Mouse (Mus musculus) embryonic facial prominence, embryonic 14.5 days (tissue): Measurements from ENCODE around the gene Tnfrsf25. TPM values are rescaled to one million over a fixed set of nuclear protein-coding genes. Genes with fewer than 3 reads are reported as not detected.

ENCODE experiments used
- ATAC-seq: fragments of 200-750 bp; cut with Nextera tagmentation; 2 replicates; pipeline ENCODE4 v1.8.0; 2017; ENCODE audit warnings: low read depth, moderate number of reproducible peaks, moderate TSS enrichment
- DNase-seq: peaks from one replicate; pipeline ENCODE4 v3.0.0-alpha.2; 2015; ENCODE audit warnings: low spot score
- H3K27ac ChIP-seq: fragments of 300-500 bp; sonication (generic); replicated peaks from 2 replicates; pipeline ENCODE4 v1.5.1; 2014; ENCODE audit warnings: low read depth, mild to moderate bottlenecking, low read length, moderate library complexity
- H3K27me3 ChIP-seq: fragments of 300-500 bp; sonication (generic); replicated peaks from 2 replicates; pipeline ENCODE4 v1.6.1; 2014; ENCODE audit warnings: low read length; ENCODE audit not compliant: control insufficient read depth, insufficient read depth
- H3K36me3 ChIP-seq: fragments of 300-500 bp; sonication (generic); 2 replicates; pipeline ENCODE4 v1.6.1; 2014; ENCODE audit warnings: low read length, mixed read lengths; ENCODE audit not compliant: control insufficient read depth, insufficient read depth
- H3K4me1 ChIP-seq: fragments of 300-500 bp; sonication (generic); 2 replicates; pipeline ENCODE4 v1.6.1; 2014; ENCODE audit warnings: antibody characterized with exemption, low read length; ENCODE audit not compliant: control insufficient read depth, insufficient read depth
- H3K4me2 ChIP-seq: fragments of 300-500 bp; sonication (generic); 2 replicates; pipeline ENCODE4 v1.6.1; 2014; ENCODE audit warnings: low read depth, mild to moderate bottlenecking, low read length, moderate library complexity, mixed read lengths
- H3K4me3 ChIP-seq: fragments of 300-500 bp; sonication (generic); 2 replicates; pipeline ENCODE4 v1.5.1; 2014; ENCODE audit warnings: low read depth, mild to moderate bottlenecking, low read length
- H3K9ac ChIP-seq: fragments of 300-500 bp; sonication (generic); 2 replicates; pipeline ENCODE4 v1.6.1; 2014; ENCODE audit warnings: low read depth, mild to moderate bottlenecking, low read length, moderate library complexity, mixed read lengths
- H3K9me3 ChIP-seq: fragments of 300-500 bp; sonication (generic); 2 replicates; pipeline ENCODE4 v1.6.1; 2016; ENCODE audit warnings: low read length; ENCODE audit not compliant: control insufficient read depth
- WGBS: fragments of 180-500 bp; shearing (Covaris S2); extraction: QIAGEN DNeasy Blood & Tissue Kit; methylation state at CpG from one replicate; pipeline ENCODE4 v1.1.7; 2014; 5-methylcytosine and 5-hydroxymethylcytosine counted together
- polyA plus RNA-seq: library from polyadenylated mRNA; unstranded; fragments of >200 nt; fragmentation: Nextera tagmentation; extraction: Ambion mirVana; gene quantifications from 2 replicates; pipeline ENCODE4 v1.2.1, GENCODE M21; 2014

The Tnfrsf25 gene
- polyA plus RNA-seq, 1 experiment from 2014 or later = 0.65 TPM

GRCm38 (mm10) chr4:152074548-152074947 lies 41.2 kb upstream of the Tnfrsf25 start:
- Histone ChIP-seq H3K4me1 (peaks cover 9% of the 10 kb centered on the region; the same call in 1 of the 2 replicates), H3K36me3 (no peaks in the 10 kb centered on the region), H3K4me3 (no peak overlapping the region), H3K9ac (no peak overlapping the region), H3K27me3 (no peaks in the 10 kb centered on the region), H3K9me3 (no peaks in the 10 kb centered on the region), H3K27ac (no peak overlapping the region), H3K4me2 (no peak overlapping the region)
- WGBS = 84% methylated on average over 9 of the region's 9 CpGs
- ATAC-seq (no peak), DNase-seq (no peak)

GRCm38 (mm10) chr4:152077191-152077590 lies 38.5 kb upstream of the Tnfrsf25 start:
- peaks cover 9% of the 10 kb centered on the region; the same call in 1 of the 2 replicates for H3K4me1 ChIP-seq
- WGBS = 93% methylated on average over 9 of the region's 9 CpGs
- no peak overlapping the region for H3K27ac ChIP-seq
- no peak overlapping the region for H3K4me2 ChIP-seq
- no peaks in the 10 kb centered on the region for H3K9me3 ChIP-seq
- no peaks in the 10 kb centered on the region for H3K36me3 ChIP-seq
- H3K4me3 ChIP-seq = no peak overlapping the region
- H3K27me3 ChIP-seq = no peaks in the 10 kb centered on the region
- DNase-seq (no peak), ATAC-seq (no peak)
- H3K9ac ChIP-seq = no peak overlapping the region

GRCm38 (mm10) chr4:152078105-152078530 lies 37.6 kb upstream of the Tnfrsf25 start:
- Histone ChIP-seq H3K36me3 (no peaks in the 10 kb centered on the region), H3K9me3 (no peaks in the 10 kb centered on the region), H3K4me3 (no peak overlapping the region), H3K27me3 (no peaks in the 10 kb centered on the region), H3K4me1 (peaks cover 6% of the 10 kb centered on the region; the same call in 1 of the 2 replicates), H3K4me2 (no peak overlapping the region), H3K27ac (no peak overlapping the region), H3K9ac (no peak overlapping the region)
- no peak for ATAC-seq
- 91% methylated on average over 10 of the region's 10 CpGs for WGBS
- DNase-seq = no peak

- Histone ChIP-seq H3K27me3 (no peaks in the 10 kb centered on the region), H3K27ac (no peak overlapping the region), H3K9ac (no peak overlapping the region), H3K4me1 (no peaks in the 10 kb centered on the region), H3K9me3 (no peaks in the 10 kb centered on the region), H3K36me3 (no peaks in the 10 kb centered on the region), H3K4me3 (no peak overlapping the region), H3K4me2 (no peak overlapping the region)
- WGBS = 83% methylated on average over 3 of the region's 3 CpGs
- no peak for DNase-seq
- no peak for ATAC-seq
These were observed 36.5 kb upstream of the Tnfrsf25 start for GRCm38 (mm10) chr4:152079261-152079660.

DNA sequence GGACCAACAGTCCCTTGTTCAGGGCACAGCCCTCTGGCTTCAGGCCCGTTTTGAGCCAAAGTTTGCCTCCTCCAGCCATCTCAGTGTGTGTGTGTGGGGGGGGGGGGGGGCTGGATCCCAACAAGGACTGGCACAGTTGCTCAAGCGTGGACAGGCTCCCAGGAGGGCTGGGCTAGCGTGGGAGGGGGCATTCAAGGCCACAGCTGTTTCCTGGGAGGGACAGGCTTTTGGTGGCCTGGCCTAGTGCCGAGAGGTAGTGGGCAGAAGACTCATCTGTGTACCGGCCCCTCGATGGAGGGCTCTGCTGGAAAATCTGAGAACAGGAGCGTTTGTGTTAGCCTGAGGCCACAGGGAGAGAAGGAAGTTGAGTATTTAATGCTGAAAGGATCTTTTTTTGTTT lies 35.8 kb upstream of the Tnfrsf25 start:
- no peak overlapping the region for H3K4me3 ChIP-seq
- H3K9me3 ChIP-seq = no peaks in the 10 kb centered on the region
- no peak overlapping the region for H3K27ac ChIP-seq
- ATAC-seq (no peak), DNase-seq (no peak)
- no peak overlapping the region for H3K4me2 ChIP-seq
- no peaks in the 10 kb centered on the region for H3K27me3 ChIP-seq
- no peaks in the 10 kb centered on the region for H3K4me1 ChIP-seq
- WGBS = 43% methylated on average over 7 of the region's 7 CpGs
- H3K36me3 ChIP-seq = no peaks in the 10 kb centered on the region
- no peak overlapping the region for H3K9ac ChIP-seq

- WGBS = 52% methylated on average over 7 of the region's 7 CpGs
- Histone ChIP-seq H3K27me3 (no peaks in the 10 kb centered on the region), H3K27ac (no peak overlapping the region), H3K4me3 (no peak overlapping the region), H3K9me3 (no peaks in the 10 kb centered on the region), H3K36me3 (no peaks in the 10 kb centered on the region), H3K4me2 (no peak overlapping the region), H3K4me1 (peaks cover 14% of the 10 kb centered on the region), H3K9ac (no peak overlapping the region)
- no peak for DNase-seq
- no peak for ATAC-seq
These were observed 32.0 kb upstream of the Tnfrsf25 start for GRCm38 (mm10) chr4:152083611-152084220.

DNA sequence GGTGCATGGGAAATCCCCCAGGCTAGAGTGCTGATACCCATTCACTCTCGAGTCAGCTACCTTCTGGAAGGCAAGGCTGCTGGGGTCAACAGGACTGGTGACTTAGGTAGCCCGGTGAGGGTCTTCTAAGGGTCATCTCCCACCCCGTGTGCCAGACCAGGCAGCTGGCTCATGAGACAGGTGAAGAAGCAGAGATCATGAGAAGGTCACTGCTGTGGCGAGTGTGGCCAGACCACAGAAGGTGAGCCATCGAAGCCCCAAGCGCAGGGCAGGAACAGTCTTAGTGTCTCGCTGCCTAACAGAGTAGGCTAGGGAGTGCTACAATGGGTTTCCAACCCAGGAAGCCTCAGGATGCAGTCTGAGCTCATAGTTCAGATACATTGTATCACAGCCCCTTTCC lies 31.1 kb upstream of the Tnfrsf25 start:
- H3K4me1 ChIP-seq = peaks cover 14% of the 10 kb centered on the region
- H3K4me3 ChIP-seq = no peak overlapping the region
- 84% methylated on average over 7 of the region's 7 CpGs for WGBS
- no peak overlapping the region for H3K27ac ChIP-seq
- no peaks in the 10 kb centered on the region for H3K27me3 ChIP-seq
- H3K36me3 ChIP-seq = no peaks in the 10 kb centered on the region
- ATAC-seq (no peak), DNase-seq (no peak)
- H3K9me3 ChIP-seq = no peaks in the 10 kb centered on the region
- H3K9ac ChIP-seq = no peak overlapping the region
- no peak overlapping the region for H3K4me2 ChIP-seq

DNA sequence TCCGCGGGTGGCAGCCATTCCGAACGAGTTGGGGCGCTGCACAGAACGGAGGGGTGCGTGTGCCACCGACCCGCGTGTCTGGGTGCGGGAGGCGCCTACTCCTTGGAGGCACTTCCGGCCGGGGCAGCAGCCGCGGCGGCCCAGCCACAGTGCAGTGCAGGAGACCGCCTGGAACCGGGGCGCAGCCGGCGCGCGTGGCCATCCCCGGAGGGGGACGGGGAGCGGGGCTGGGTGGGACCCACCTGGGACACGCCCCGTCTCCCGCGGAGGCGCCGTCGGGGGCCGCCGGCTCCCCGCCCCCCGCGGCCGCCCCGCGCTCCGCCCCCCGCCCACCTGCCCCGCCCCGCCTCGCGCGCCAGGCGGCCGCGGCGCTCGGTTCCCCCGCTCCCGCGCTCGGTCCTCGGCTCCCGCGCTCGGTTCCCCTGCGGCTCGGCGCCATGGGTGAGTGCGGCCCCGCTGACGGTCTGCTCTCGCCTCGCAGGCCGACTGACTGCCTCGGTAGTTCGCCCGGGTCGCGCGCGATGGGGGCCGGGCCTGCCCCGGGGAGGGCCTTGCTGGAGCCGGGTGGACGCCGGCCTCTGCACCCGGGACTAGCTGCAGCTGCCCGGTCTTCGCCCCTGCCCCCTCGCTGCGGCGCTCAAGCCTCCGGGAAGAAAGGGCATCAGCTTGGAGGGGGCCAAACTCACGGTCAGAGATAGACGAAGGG lies 29.1 kb upstream of the Tnfrsf25 start:
- peak overlapping the region; percentile 58 for H3K27ac ChIP-seq
- peaks cover 14% of the 10 kb centered on the region for H3K4me1 ChIP-seq
- peak overlapping the region; percentile 89 for H3K9ac ChIP-seq
- no peaks in the 10 kb centered on the region for H3K36me3 ChIP-seq
- WGBS = 0% methylated on average over 41 of the region's 92 CpGs
- H3K4me3 ChIP-seq = peak overlapping the region; percentile 86
- ATAC-seq (peak; percentile 81), DNase-seq (peak; percentile 73)
- H3K4me2 ChIP-seq = peak overlapping the region; percentile 71
- H3K27me3 ChIP-seq = no peaks in the 10 kb centered on the region
- no peaks in the 10 kb centered on the region for H3K9me3 ChIP-seq
